Mouse (Mus musculus) kidney, adult 2 months (tissue): ENCODE data around the gene Prpf4.

Source experiments
- CTCF ChIP-seq: fragments of 200-500 bp; conservative IDR thresholded peaks from 2 replicates; pipeline ENCODE4 v1.5.1; 2011; ENCODE audit warnings: low read depth, mild to moderate bottlenecking, control low read depth, low read length, moderate library complexity, mixed read lengths; ENCODE audit not compliant: insufficient read depth, insufficient read length
- POLR2A ChIP-seq: fragments of 200-500 bp; IDR thresholded peaks from one replicate; pipeline ENCODE4 v1.6.1; 2011; ENCODE audit warnings: low read depth, low read length, control low read depth

DNA sequence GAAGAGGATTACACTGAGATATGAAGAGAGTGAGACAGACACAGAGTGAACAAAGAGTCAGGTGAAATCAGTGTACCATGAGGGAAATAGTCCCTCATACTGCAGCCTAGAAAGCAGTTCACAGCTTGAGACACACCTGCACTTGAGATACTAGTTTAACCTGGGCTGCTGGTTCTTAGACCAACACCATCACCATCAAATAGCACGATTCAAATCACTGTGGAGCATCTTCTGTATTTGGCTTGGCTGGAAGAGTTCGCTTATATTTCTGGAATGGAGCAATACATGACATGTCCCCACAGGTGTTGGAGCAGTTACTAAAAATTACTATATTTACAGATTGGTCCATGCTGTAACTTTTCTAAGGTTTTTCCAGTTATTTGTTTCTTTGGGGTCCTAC lies 32.5 kb upstream of the Prpf4 start:
- TF ChIP-seq CTCF (no peak), POLR2A (no peak)
